Mouse (Mus musculus) heart, postnatal 25 days (tissue): ENCODE data around the gene Aprt. TPM values are rescaled to one million over a fixed set of nuclear protein-coding genes. Genes with fewer than 3 reads are reported as not detected.
A peak's percentile ranks its signal among the peaks of the same experiment; 100 is the strongest.

Experiments
- DNase-seq: peaks from one replicate; pipeline ENCODE4 v3.0.0; 2022; ENCODE audit warnings: low spot score
- intact Hi-C: fragments of 180-260 bp; cut with DNase I; formaldehyde crosslinking; loops from one replicate; pipeline ENCODE4 v1.15.1; 2025
- total RNA-seq, 2 experiments: library from RNA; stranded (reverse); gene quantifications; 2 replicates each; pipeline ENCODE4 v1.2.3; 2021

Aprt gene
- total RNA-seq, result 10 to 100 TPM; 30.6 to 39.3 TPM

- peak; percentile 87 for DNase-seq
- intact Hi-C loops, result no loop called here
These were observed at the start of gene Aprt for GRCm38 (mm10) chr8:122576648-122577022. Aprt (minus strand) TSS chr8:122576909.

GRCm38 (mm10) chr8:122625811-122626210 is 49.1 kb upstream of the Aprt start:
- intact Hi-C loops, result no loop called here
- DNase-seq, result no peak

GRCm38 (mm10) chr8:122624653-122625052 is 47.9 kb upstream of the Aprt start:
- DNase-seq, result no peak
- intact Hi-C loops, result loop anchor here (5.0 kb wide), 1 partner anchor 38 kb away; no protein-coding TSS in a partner anchor

- peak; percentile 75 for DNase-seq
- intact Hi-C loops, result loop anchor here (5.0 kb wide), 1 partner anchor 38 kb away; no protein-coding TSS in a partner anchor
These were observed 47.3 kb upstream of the Aprt start for GRCm38 (mm10) chr8:122623844-122624642.

GRCm38 (mm10) chr8:122622727-122623126 is 46.0 kb upstream of the Aprt start, which contains the start of gene Pabpn1l:
Pabpn1l (minus strand) TSS chr8:122622739.
- DNase-seq, result no peak
- intact Hi-C loops, result loop anchor here (5.0 kb wide), 1 partner anchor 40 kb away; no protein-coding TSS in a partner anchor

GRCm38 (mm10) chr8:122620446-122620845 is 43.7 kb upstream of the Aprt start:
- DNase-seq, result no peak
- intact Hi-C loops, result loop anchor here (5.0 kb wide), 1 partner anchor 42 kb away; no protein-coding TSS in a partner anchor

- no peak for DNase-seq
- intact Hi-C loops, result loop anchor here (1.0 to 5.0 kb wide), 3 partner anchors 60 to 211 kb away; no protein-coding TSS in a partner anchor
These were observed 42.1 kb upstream of the Aprt start for GRCm38 (mm10) chr8:122618660-122619378.

- intact Hi-C loops, result loop anchor here (1.0 to 5.0 kb wide), 3 partner anchors 61 to 212 kb away; no protein-coding TSS in a partner anchor
These were observed 41.3 kb upstream of the Aprt start for GRCm38 (mm10) chr8:122617947-122618546.

GRCm38 (mm10) chr8:122616181-122616905 is 39.6 kb upstream of the Aprt start:
- peak; percentile 47 for DNase-seq
- intact Hi-C loops, result loop anchor here (5.0 kb wide), 1 partner anchor 196 kb away; no protein-coding TSS in a partner anchor

More at GRCm38 (mm10) chr8:122617947-122618546, 41.3 kb upstream of the Aprt start:
- peak; percentile 51 for DNase-seq

GRCm38 (mm10) chr8:122611295-122612133 is 34.8 kb upstream of the Aprt start, which contains the start of the genes Galns and Trappc2l:
Galns (minus strand) TSS chr8:122611463.
Trappc2l (plus strand) TSS chr8:122611640.
- DNase-seq, result peak; percentile 90
- intact Hi-C loops, result loop anchor here (5.0 kb wide), 1 partner anchor 109 kb away; no protein-coding TSS in a partner anchor

GRCm38 (mm10) chr8:122610612-122611277 is 34.0 kb upstream of the Aprt start:
- intact Hi-C loops, result loop anchor here (5.0 kb wide), 1 partner anchor 108 kb away; no protein-coding TSS in a partner anchor
- no peak for DNase-seq

GRCm38 (mm10) chr8:122610209-122610608 is 33.5 kb upstream of the Aprt start:
- no peak for DNase-seq
- intact Hi-C loops, result loop anchor here (5.0 kb wide), 1 partner anchor 108 kb away; no protein-coding TSS in a partner anchor

- DNase-seq, result no peak
- intact Hi-C loops, result no loop called here
These were observed 30.1 kb upstream of the Aprt start for GRCm38 (mm10) chr8:122606810-122607209.

- intact Hi-C loops, result no loop called here
- DNase-seq, result no peak
These were observed 28.7 kb upstream of the Aprt start for GRCm38 (mm10) chr8:122605367-122605766.

GRCm38 (mm10) chr8:122604640-122605039 is 27.9 kb upstream of the Aprt start:
- intact Hi-C loops, result no loop called here
- DNase-seq, result no peak

- DNase-seq, result no peak
- intact Hi-C loops, result no loop called here
These were observed 24.0 kb upstream of the Aprt start for GRCm38 (mm10) chr8:122600666-122601065.

- intact Hi-C loops, result no loop called here
- DNase-seq, result no peak
These were observed 19.3 kb upstream of the Aprt start for GRCm38 (mm10) chr8:122596031-122596430.
